Mouse (Mus musculus): Measurements from ENCODE around the gene Sbf1. TPM values are rescaled to one million over a fixed set of nuclear protein-coding genes. Genes with fewer than 3 reads are reported as not detected.

Gene Sbf1
- polyA plus RNA-seq, 1 experiment from 2014 or later = 105 TPM

DNA sequence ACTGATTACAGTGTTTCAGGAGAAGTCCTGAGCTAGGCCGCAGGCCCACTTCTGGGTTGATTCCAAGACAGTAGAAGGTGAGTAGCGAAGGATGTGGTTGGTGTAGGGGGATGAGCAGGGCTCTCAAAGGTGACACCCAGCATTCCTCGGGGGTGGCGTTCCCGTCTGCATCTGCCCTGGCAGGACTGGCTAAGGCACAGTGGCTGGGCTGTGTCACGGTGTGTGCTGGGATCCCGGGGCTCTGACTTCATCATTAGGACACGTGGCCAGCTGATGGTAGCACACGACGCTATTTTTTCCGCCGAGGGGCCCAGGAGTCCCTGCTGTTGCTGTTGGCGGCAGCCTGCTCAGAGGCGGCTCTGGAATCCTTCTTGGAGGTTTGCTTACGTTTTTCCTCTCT lies 36.2 kb upstream of the Sbf1 start:
- H3K9ac ChIP-seq = no peak overlapping the region
- H3K4me1 ChIP-seq (replicated peaks; ENCODE audit: control insufficient read depth, insufficient read depth, low read length) = peaks cover 8% of the 10 kb centered on the region
- ATAC-seq (ENCODE audit: low FRiP score) (no peak), DNase-seq (ENCODE audit: low spot score) (no peak)
- H3K4me2 ChIP-seq (replicated peaks) = no peak overlapping the region
- H3K4me3 ChIP-seq (replicated peaks; ENCODE audit: low read length) = no peak overlapping the region
- H3K27me3 ChIP-seq (ENCODE audit: control insufficient read depth, insufficient read depth, low read length) = no peaks in the 10 kb centered on the region
- peaks cover 38% of the 10 kb centered on the region for H3K36me3 ChIP-seq (replicated peaks; ENCODE audit: control insufficient read depth, insufficient read depth)
- no peak overlapping the region for H3K27ac ChIP-seq
- 90% methylated on average over 15 of the region's 15 CpGs for WGBS
- no peaks in the 10 kb centered on the region for H3K9me3 ChIP-seq (ENCODE audit: control insufficient read depth, low read length)

DNA sequence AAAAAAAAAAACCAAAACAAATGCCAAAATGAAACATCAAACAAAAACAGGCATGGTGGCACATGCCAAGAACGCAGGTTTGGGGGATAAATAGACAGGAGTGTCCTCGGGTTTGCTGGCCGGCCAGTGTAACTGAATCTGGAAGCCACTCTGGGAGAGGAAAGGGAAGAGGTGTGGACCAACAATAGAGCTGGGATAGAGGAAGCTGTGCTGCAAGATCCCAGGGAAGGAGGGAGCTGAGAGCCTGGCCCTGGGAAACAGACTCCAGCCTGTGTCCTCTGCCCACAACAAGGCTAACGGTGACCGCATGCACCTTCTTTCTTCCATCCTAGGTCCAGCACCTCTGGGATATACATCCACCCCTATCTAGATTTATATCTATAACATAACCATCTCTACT lies 35.3 kb upstream of the Sbf1 start:
- Histone ChIP-seq H3K36me3 (replicated peaks; ENCODE audit: control insufficient read depth, insufficient read depth) (peaks cover 38% of the 10 kb centered on the region), H3K9me3 (ENCODE audit: control insufficient read depth, low read length) (no peaks in the 10 kb centered on the region), H3K27me3 (ENCODE audit: control insufficient read depth, insufficient read depth, low read length) (no peaks in the 10 kb centered on the region), H3K4me1 (replicated peaks; ENCODE audit: control insufficient read depth, insufficient read depth, low read length) (peaks cover 8% of the 10 kb centered on the region), H3K9ac (no peak overlapping the region), H3K4me2 (replicated peaks) (no peak overlapping the region), H3K27ac (no peak overlapping the region), H3K4me3 (replicated peaks; ENCODE audit: low read length) (no peak overlapping the region)
- DNase-seq (ENCODE audit: low spot score) (no peak), ATAC-seq (ENCODE audit: low FRiP score) (no peak)
- WGBS = 95% methylated on average over 5 of the region's 5 CpGs

DNA sequence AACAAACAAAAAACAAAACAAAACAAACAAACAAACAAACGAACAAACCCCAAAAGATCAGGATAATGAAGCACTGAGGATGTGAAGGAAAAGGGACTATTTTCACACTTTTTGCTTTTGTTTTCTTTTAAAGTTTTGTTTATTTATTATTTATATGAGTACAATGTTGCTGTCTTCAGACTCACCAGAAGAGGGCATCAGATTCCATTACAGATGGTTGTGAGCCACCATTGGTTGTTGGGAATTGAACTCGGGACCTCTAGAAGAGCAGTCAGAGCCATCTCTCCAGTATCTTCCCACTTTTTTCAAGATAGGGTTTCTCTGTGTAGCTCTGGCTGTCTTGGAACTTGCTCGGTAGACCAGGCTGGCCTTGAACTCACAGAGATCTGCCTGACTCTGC lies 28.2 kb upstream of the Sbf1 start:
- Histone ChIP-seq H3K4me2 (replicated peaks) (no peak overlapping the region), H3K4me1 (replicated peaks; ENCODE audit: control insufficient read depth, insufficient read depth, low read length) (no peaks in the 10 kb centered on the region), H3K9me3 (ENCODE audit: control insufficient read depth, low read length) (no peaks in the 10 kb centered on the region), H3K36me3 (replicated peaks; ENCODE audit: control insufficient read depth, insufficient read depth) (no peaks in the 10 kb centered on the region), H3K27ac (no peak overlapping the region), H3K9ac (no peak overlapping the region), H3K27me3 (ENCODE audit: control insufficient read depth, insufficient read depth, low read length) (no peaks in the 10 kb centered on the region), H3K4me3 (replicated peaks; ENCODE audit: low read length) (no peak overlapping the region)
- no peak for ATAC-seq (ENCODE audit: low FRiP score)
- WGBS = 92% methylated on average over 3 of the region's 3 CpGs
- DNase-seq (ENCODE audit: low spot score) = no peak

DNA sequence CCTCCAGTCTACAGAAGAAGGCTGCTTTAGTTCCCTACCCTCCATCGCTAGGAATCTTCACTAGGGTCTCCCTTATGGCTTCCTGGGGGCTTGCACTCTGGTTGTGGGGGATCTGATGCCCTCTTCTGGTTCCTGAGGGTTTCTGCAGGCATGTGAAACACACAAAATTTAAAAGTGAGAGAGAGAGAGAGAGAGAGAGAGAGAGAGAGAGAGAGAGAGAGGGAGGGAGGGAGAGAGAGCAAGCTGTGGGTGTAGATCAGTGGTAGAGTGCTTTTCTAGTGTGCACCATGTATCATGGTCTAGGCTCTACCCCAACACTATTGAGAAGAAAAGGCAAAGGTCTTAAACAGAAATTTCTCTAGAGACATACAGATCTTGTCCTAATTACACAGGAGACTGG lies 26.6 kb upstream of the Sbf1 start:
- H3K4me2 ChIP-seq (replicated peaks) = no peak overlapping the region
- WGBS = 25% methylated on average over 1 of the region's 1 CpGs
- ATAC-seq (ENCODE audit: low FRiP score) = no peak

DNA sequence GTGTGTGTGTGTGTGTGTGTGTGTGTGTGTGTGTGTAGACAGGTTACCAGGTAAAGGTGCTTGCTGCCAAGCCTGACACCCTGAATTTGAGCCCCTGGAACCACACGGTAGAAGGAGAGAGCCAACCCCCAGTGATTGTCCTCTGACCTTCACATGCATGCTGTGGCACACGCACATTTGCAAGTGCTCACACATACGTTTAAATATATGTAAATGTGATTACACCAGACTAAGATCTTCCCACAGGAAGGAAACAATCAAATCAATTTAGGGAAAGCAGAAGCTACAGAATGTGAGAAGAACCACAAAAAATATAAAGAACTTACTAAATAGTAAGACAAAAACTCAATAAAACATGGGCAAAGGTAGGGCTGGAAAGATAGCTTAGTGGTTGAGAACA lies 25.0 kb upstream of the Sbf1 start:
- H3K27me3 ChIP-seq (ENCODE audit: control insufficient read depth, insufficient read depth, low read length) = no peaks in the 10 kb centered on the region
- 84% methylated on average over 3 of the region's 3 CpGs for WGBS
- no peak overlapping the region for H3K4me2 ChIP-seq (replicated peaks)
- ATAC-seq (ENCODE audit: low FRiP score) (no peak), DNase-seq (ENCODE audit: low spot score) (no peak)
- H3K9me3 ChIP-seq (ENCODE audit: control insufficient read depth, low read length) = no peaks in the 10 kb centered on the region
- no peaks in the 10 kb centered on the region for H3K36me3 ChIP-seq (replicated peaks; ENCODE audit: control insufficient read depth, insufficient read depth)
- H3K4me1 ChIP-seq (replicated peaks; ENCODE audit: control insufficient read depth, insufficient read depth, low read length) = no peaks in the 10 kb centered on the region
- no peak overlapping the region for H3K27ac ChIP-seq
- no peak overlapping the region for H3K4me3 ChIP-seq (replicated peaks; ENCODE audit: low read length)
- no peak overlapping the region for H3K9ac ChIP-seq

More for the DNA sequence above, 26.6 kb upstream of the Sbf1 start:
- no peaks in the 10 kb centered on the region for H3K4me1 ChIP-seq (replicated peaks; ENCODE audit: control insufficient read depth, insufficient read depth, low read length)
- no peak overlapping the region for H3K4me3 ChIP-seq (replicated peaks; ENCODE audit: low read length)
- H3K9me3 ChIP-seq (ENCODE audit: control insufficient read depth, low read length) = no peaks in the 10 kb centered on the region
- H3K36me3 ChIP-seq (replicated peaks; ENCODE audit: control insufficient read depth, insufficient read depth) = no peaks in the 10 kb centered on the region
- no peaks in the 10 kb centered on the region for H3K27me3 ChIP-seq (ENCODE audit: control insufficient read depth, insufficient read depth, low read length)
- DNase-seq (ENCODE audit: low spot score) = no peak
- no peak overlapping the region for H3K27ac ChIP-seq
- no peak overlapping the region for H3K9ac ChIP-seq

DNA sequence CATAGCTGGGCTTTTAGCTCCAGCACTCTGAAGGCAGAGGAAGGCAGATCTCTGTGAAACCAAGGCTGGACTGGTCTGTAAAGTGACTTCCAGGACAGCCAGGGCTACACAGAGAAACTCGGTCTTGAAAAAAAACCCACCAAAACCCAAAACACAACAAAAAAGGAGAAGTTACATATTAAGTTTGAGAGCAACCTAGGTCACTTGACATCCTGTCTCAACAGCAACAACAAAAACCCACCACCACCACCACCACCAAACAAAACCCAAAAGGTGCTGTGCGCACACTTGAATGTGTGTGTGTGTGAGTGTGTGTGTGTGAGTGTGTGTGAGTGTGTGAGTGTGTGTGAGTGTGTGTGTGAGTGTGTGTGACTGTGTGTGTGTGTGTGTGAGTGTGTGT lies 24.6 kb upstream of the Sbf1 start:
- H3K4me2 ChIP-seq (replicated peaks) = no peak overlapping the region
- 85% methylated on average over 2 of the region's 2 CpGs for WGBS

DNA sequence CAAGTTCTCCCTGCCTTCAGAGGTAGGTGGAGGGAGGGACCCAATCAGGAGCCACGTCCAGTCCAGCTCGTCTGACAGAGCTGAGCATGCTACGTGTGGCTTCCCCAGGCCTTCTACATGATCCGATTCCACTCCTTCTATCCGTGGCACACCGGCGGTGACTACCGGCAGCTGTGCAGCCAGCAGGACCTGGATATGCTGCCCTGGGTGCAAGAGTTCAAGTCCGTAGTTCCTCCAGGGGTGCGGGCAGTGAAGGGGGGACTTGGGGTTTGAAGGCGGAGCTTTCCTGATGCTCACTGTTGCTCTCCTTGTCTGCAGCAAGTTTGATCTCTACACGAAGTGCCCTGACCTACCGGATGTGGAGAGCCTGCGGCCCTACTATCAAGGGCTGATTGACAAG lies 21.3 kb upstream of the Sbf1 start:
- DNase-seq (ENCODE audit: low spot score) (no peak), ATAC-seq (ENCODE audit: low FRiP score) (no peak)
- Histone ChIP-seq H3K9me3 (ENCODE audit: control insufficient read depth, low read length) (no peaks in the 10 kb centered on the region), H3K4me2 (replicated peaks) (no peak overlapping the region), H3K36me3 (replicated peaks; ENCODE audit: control insufficient read depth, insufficient read depth) (no peaks in the 10 kb centered on the region), H3K4me1 (replicated peaks; ENCODE audit: control insufficient read depth, insufficient read depth, low read length) (no peaks in the 10 kb centered on the region), H3K27me3 (ENCODE audit: control insufficient read depth, insufficient read depth, low read length) (no peaks in the 10 kb centered on the region), H3K9ac (no peak overlapping the region), H3K27ac (no peak overlapping the region), H3K4me3 (replicated peaks; ENCODE audit: low read length) (no peak overlapping the region)
- 88% methylated on average over 14 of the region's 14 CpGs for WGBS

More for the DNA sequence above, 24.6 kb upstream of the Sbf1 start:
- Histone ChIP-seq H3K4me3 (replicated peaks; ENCODE audit: low read length) (no peak overlapping the region), H3K9ac (no peak overlapping the region), H3K27ac (no peak overlapping the region), H3K9me3 (ENCODE audit: control insufficient read depth, low read length) (no peaks in the 10 kb centered on the region), H3K36me3 (replicated peaks; ENCODE audit: control insufficient read depth, insufficient read depth) (no peaks in the 10 kb centered on the region), H3K27me3 (ENCODE audit: control insufficient read depth, insufficient read depth, low read length) (no peaks in the 10 kb centered on the region), H3K4me1 (replicated peaks; ENCODE audit: control insufficient read depth, insufficient read depth, low read length) (no peaks in the 10 kb centered on the region)
- ATAC-seq (ENCODE audit: low FRiP score) (no peak), DNase-seq (ENCODE audit: low spot score) (no peak)

DNA sequence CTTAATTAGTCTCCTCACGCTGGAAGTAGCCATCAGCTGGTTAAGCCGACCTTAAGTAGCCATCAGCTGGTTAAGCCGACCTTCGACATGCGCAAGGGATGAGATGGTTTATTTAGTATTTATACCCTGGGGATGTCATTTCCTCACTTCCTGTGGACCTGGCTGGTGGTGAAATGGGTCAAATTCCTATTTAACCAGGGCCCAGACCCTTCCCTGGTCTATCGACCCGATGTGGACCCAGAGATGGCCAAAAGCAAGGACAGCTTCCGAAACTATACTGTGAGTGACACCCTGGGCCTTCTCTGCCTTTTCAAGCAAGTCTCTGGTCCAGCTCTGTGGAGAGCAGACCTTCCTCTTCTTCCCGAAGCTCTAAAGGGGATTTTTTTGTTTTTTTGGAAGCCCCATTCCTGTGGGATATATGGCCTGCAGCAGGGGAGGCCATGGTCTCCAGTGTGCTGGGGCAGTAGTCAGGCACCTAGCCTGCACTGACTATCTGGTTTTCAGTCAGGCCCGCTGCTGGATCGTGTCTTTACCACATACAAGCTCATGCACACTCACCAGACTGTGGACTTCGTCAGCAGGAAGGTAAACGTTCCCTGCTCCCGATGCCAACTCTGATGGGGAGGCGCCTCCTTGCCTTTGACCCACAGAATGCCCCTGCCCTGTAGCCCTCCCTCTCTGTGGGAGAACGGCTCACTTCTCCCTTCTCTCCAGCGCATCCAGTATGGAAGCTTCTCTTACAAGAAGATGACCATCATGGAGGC lies 19.8 kb upstream of the Sbf1 start:
- no peak overlapping the region for H3K27ac ChIP-seq
- no peaks in the 10 kb centered on the region for H3K36me3 ChIP-seq (replicated peaks; ENCODE audit: control insufficient read depth, insufficient read depth)
- H3K9me3 ChIP-seq (ENCODE audit: control insufficient read depth, low read length) = no peaks in the 10 kb centered on the region
- WGBS = 83% methylated on average over 17 of the region's 17 CpGs
- H3K4me3 ChIP-seq (replicated peaks; ENCODE audit: low read length) = no peak overlapping the region
- no peak overlapping the region for H3K9ac ChIP-seq
- DNase-seq (ENCODE audit: low spot score) (no peak), ATAC-seq (ENCODE audit: low FRiP score) (no peak)
- H3K27me3 ChIP-seq (ENCODE audit: control insufficient read depth, insufficient read depth, low read length) = no peaks in the 10 kb centered on the region
- no peak overlapping the region for H3K4me2 ChIP-seq (replicated peaks)
- H3K4me1 ChIP-seq (replicated peaks; ENCODE audit: control insufficient read depth, insufficient read depth, low read length) = no peaks in the 10 kb centered on the region

DNA sequence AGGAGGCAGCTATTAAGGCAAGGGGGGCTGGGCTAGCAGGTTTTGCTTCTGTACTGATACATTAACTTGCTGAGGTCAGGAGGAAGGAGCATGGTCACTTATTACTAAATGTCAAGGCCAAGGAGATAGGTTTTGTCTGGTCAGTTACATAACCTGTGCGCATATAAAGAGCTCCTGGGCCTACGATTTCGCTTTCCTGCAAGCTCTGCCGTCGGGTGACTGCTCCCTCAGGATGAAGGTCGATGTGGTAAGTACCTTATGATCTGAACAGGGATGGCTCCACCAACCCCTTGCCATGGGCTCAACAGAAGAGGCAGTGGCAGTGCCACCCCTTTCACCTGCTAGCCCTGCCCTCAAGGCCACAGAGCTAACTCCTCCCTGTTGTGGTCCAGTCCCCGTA lies 19.2 kb upstream of the Sbf1 start, which contains the start of gene Miox:
TSS of gene Miox (plus strand) at position 128 of the 400 bp plus-strand sequence.
- Histone ChIP-seq H3K27ac (no peak within 1 kb of the TSS), H3K4me1 (replicated peaks; ENCODE audit: control insufficient read depth, insufficient read depth, low read length) (no peaks in the 10 kb centered on the region), H3K4me3 (replicated peaks; ENCODE audit: low read length) (no peak within 1 kb of the TSS), H3K9me3 (ENCODE audit: control insufficient read depth, low read length) (no peaks in the 10 kb centered on the region), H3K27me3 (ENCODE audit: control insufficient read depth, insufficient read depth, low read length) (no peaks in the 10 kb centered on the region), H3K9ac (no peak within 1 kb of the TSS), H3K4me2 (replicated peaks) (no peak within 1 kb of the TSS), H3K36me3 (replicated peaks; ENCODE audit: control insufficient read depth, insufficient read depth) (no peaks in the 10 kb centered on the region)
- ATAC-seq (ENCODE audit: low FRiP score) (no peak), DNase-seq (ENCODE audit: low spot score) (no peak)
- WGBS = 90% methylated on average over 7 of the region's 7 CpGs

DNA sequence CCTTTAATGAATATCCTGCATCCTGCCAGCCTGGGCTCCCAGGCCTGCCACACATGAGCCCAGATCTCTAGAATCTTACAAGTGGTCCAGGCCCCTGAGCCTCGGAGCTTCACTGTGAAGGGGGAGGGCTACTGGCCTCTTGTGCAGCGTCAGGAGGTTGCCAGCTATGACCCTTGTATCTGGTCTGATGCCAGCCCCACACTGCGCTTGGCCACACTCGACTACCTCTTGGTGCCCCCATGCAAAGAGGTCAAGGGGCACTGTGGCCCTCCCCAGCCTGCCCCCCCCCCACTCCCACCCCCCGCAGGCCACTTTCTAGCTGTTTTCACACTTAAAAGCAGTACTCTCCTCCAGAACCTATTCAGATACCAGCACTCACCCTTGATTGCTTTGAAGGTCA lies 11.3 kb upstream of the Sbf1 start:
- H3K27me3 ChIP-seq (ENCODE audit: control insufficient read depth, insufficient read depth, low read length) = peaks cover 10% of the 10 kb centered on the region
- no peaks in the 10 kb centered on the region for H3K36me3 ChIP-seq (replicated peaks; ENCODE audit: control insufficient read depth, insufficient read depth)
- no peak for DNase-seq (ENCODE audit: low spot score)
- no peaks in the 10 kb centered on the region for H3K4me1 ChIP-seq (replicated peaks; ENCODE audit: control insufficient read depth, insufficient read depth, low read length)
- H3K4me2 ChIP-seq (replicated peaks) = no peak overlapping the region
- H3K4me3 ChIP-seq (replicated peaks; ENCODE audit: low read length) = no peak overlapping the region
- no peak for ATAC-seq (ENCODE audit: low FRiP score)
- no peak overlapping the region for H3K27ac ChIP-seq
- H3K9ac ChIP-seq = no peak overlapping the region
- no peaks in the 10 kb centered on the region for H3K9me3 ChIP-seq (ENCODE audit: control insufficient read depth, low read length)
- 65% methylated on average over 5 of the region's 5 CpGs for WGBS
